Mouse (Mus musculus) thymus, postnatal 4 days (tissue): ENCODE results near the gene Relb.

ENCODE experiments used
- DNase-seq: peaks from one replicate; pipeline ENCODE4 v3.0.0; 2021

Relb gene

DNA sequence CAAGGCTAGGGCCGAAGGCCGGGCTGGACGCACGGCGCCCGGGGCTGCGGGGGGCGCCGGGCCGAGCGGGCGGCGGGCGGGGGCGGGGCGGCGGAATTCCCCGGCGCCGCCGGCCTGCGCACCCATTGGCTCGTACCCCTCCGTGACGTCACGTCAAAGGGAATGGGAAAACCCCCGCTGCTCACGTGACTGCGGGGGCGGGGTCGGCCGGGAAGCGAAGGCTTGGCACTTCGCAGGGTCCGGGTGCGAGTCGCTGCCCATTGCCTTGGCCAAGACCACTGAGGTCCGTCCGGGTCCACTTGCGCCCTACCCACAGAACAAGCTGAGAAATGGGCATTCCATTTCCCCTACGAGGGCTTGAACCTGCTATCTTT lies at the start of gene Relb:
Gene Relb (minus strand): TSS at position 78 of the 374 bp plus-strand sequence.
- peak; percentile 92 for DNase-seq

DNA sequence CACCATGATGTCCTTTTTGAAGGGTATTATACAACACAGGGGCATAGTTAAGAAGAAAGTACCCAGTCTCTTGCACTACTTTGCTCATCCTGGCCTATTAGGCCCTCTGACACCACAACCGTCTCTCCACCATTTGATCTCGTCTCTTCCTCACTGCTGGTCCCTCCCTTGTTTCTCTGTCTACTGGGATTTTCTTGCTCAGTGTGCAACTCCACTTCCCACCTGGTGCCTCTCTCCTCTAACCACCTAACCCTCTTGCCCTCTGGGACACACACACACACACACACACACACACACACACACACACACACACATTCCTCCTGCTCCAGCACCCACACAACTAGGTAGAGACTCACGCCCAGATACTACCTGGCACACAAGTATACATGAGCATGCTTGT lies 49.7 kb upstream of the Relb start:
- no peak for DNase-seq

DNA sequence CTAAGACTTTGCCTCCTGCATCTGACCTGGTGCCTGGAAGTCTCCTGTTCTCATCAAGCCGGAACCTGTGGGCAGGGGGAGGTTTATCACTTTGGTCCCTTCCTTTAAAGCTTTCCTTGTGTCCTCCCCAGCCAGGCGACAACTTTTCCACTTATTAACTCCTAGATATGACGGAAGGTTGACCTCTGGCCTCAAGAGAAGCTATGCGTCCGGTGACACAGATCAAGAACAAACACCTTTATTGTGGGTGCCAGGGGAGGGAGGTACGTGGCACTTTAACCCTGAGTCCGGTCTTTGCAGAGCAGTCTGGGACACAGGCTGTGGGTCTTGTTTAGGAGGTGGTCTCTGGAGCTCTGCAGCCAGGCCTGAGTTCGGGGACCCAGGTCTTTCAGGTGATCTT lies 48.6 kb upstream of the Relb start, which contains the start of gene Apoc2:
Gene Apoc2 (minus strand): TSS at position 70 of the 400 bp plus-strand sequence.
- DNase-seq, result no peak

DNA sequence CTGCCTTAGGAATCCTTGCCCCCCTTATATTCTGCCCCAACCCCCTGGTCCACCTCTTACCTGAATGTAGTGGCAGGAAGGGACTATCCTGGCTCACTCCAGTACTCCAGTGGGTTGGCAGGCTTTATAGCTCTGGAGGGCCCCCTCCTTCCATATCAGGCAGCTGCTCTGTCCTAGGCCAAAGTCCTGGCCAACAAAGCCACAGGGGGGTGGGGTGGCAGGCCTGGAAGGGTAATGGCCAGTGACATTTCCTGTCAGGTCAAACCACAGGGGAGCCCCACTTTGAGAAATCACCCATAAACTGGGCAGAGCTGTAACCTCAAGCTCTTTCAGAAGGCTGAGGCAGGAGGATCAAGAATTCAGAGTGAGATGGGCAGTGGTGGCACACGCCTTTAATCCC lies 47.4 kb upstream of the Relb start:
- no peak for DNase-seq

DNA sequence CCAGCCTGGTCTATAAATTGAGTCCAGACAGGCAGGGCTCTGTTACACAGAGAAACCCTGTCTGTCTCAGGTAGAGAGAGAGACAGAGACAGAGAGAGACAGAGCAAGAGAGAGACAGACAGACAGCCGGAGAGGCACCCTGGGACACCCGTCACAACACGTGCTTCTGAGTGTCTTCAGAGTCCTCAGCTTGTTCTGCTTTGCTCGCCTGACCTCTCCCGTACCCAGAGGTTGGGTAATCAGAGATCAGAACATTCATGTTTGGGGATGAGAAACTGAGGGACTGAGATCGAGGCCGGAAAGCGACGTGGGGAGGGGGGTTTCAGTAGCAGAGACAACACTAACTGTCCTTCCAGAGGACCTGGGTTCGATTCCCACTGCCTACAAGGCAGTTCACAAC lies 46.6 kb upstream of the Relb start:
- no peak for DNase-seq

DNA sequence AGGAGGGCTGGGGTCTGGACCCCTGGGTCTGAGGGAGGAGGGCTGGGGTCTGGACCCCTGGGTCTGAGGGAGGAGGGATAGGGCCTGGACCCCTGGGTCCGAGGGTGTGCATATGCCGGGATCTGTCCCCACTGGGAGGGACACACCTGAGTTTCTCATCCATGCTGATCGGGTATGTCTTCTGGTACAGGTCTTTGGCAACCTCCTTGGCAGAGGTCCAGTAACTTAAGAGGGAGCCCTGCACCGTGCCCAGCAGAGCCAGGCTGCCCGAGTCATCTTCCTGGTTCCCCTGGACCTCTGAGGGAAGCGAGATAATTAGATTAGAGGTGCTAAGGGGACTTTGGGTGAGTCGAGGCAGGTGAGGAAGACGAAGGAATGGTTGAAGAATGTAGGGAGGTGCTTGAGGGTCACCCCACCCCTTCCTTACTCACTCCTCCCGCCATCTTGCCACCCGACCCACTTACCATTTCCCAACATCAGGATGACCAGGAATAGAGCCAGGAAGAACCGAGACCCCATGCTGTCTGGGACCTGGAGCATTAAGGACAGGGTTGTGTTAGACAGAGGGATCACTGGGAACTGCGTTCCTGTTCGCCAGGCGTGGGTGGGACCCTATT lies 44.0 kb upstream of the Relb start:
- DNase-seq, result no peak

DNA sequence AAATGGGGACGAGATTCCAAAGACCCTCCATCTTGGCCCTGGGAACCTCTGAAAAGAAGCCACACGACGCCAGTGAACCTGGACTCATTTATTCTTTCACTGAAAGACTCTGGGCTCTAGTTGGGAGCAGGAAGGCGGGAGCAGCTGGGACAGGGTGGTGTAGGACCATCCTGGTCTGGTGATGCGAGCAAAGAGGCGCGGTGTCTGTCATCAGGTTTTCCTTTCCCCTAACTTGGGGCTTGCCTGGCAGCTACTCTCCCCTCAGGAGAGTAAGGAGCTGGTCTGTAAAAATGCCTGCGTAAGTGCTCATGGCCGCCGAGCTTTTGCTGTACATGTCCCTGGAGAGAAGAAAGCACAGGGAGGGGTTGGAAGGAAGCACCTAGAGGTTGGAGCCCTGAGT lies 42.3 kb upstream of the Relb start:
- no peak for DNase-seq

DNA sequence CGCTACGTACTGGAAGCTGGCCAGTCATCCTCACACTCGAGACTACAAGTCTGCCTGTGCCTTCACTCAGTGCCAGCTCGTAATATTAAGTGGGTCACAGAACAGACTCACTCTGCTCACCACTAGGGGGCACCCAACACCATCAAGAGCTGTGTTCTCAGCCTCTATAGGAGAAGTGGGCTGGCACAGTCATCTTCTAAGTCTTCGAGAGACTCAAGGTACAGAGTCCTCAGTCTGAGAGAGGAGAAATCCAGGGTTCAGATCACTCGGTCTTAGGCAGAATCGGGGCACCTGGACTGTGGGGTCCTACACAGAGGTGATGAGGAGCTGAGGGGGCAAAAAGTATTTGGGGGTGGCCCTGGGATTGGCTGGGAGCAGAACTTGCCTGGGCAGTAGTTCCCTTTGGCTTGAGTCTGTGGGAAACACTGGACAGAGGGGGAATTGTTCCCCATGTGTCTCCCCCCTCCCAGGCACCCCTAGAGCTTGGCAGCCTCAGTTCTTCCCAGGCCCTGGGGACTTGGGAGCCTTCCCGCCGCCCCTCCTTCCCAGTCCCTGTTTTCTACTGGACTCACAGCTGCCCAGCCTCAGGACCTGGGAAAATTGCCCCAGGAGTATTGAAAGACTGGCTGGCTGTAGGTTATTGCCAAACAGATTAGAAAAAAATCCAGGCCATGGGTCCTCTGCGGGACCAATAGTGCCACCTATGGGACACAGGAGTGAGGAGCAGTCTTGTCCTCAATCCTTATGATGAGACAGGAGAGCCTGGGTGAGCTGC lies 39.9 kb upstream of the Relb start:
- peak; percentile 94 for DNase-seq

DNA sequence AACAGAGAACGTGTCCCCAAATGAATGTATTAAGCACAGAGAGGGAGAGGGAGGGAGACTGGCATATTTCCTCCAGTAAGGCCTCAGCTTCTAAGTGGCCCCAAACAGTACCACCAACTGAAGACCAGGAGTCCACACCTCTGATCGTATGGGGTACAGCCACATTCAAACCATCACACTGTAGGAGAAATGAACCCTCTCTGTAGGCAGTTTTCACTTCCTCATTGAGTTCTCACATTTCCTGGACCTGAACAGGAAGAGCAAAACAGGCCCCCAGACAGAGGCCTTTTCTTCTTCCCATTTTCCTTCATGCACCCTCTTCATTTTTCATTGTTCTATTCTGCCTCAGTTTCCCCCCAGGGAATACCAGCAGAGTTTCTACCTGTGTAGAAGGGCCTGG lies 38.2 kb upstream of the Relb start:
- DNase-seq, result no peak

DNA sequence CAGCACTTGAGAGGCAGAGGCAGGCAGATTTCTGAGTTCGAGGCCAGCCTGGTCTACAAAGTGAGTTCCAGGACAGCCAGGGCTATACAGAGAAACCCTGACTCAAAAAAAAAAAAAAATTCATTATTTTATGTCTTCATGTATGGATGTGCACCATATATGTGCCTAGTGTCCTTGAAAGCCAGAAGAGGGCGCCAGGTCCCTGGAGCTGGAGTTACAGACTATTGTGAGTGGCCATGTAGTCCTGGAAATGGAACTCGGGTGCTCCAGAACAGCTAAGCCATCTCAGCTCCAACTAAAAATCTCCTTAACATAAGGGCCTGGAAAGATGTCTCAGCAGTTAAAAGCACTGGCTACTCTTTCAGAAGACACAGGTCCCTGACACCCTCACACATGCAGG lies 37.5 kb upstream of the Relb start:
- DNase-seq, result peak; percentile 23

DNA sequence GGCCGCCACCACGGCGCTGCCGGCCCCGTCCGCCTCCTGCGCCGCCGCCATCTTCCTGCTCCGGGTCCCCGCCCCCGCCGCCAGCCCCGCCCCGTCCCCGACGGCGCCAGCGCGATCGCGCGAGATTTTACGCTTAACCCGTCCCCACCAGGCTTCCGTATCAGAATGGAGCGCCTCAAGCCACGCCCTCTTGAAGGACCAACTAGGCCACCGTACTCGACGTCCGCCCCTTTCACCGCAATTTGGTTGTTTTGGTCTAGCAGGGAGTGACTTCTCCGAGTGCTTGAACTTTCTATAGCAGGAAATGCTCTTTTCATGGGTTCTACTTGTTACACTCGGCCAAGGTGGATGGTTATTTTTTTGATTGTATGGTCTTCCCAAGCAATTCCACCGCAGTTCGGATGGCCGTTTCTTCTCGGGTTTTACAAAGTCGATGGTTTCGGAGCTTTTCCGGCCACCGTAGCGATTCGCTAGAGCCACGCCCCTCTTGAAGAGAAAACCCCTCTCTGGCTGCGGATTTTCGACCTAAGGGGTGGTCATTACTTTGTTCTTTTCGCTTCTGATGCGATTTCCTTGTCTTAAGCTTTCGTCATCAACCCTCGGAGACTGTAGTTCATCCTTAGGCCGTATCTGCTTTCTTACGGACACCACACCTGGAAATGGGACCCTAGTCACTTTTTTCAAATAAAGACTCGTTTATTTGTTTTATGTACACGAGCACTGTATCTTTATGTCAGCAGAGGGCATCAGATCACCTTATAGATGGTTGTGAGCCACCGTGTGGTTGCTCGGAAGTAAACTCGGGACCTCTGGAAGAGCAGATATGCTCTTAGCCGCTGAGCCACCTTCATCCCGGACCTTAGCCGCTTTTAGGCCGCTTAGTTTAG lies 36.0 kb upstream of the Relb start, which contains the start of gene Clptm1:
Gene Clptm1 (minus strand): TSS at position 79 of the 887 bp plus-strand sequence.
- peak; percentile 97 for DNase-seq

DNA sequence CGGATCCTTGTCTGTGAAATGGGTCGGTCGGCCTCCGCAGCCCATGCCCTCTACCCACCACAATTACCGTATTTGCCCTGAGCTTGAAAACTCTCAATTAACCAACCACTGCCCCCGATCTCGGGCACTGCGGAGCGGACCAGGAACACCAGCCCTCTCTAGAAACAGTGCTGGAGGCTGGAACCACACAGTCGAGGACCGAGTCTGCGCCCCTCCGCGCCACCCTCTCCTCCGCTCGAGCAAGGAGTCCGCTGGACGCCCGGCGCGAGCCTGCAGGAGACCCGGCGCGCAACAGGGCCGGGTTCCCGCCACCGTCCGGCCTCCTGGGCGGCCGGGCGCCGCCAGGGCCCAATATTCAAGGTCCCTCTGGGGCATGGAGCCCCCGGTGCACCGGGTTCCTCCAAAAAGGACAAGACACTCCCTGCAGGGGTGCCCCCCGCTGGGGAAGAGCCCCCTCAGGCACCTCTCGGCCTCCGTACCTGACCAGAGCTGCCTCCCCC lies 35.3 kb upstream of the Relb start:
- no peak for DNase-seq

DNA sequence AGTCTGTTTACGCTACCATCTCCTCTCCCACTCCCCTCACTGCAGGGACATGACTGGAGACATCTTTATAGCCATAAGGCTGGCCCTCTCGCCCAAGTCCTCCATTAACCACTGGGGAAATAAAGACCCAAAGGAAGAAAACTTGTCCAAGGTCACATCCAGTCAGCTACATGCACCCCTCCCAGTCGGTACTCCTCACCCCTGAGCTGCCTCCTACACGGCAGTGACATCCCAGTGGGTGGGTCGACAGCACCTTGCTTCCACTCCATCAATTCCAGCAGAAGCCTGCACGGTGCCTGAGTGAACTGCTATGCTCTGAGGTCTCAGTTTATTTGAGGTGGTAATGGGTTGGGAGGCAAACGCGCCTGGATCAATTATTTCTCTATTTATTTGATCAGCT lies 34.7 kb upstream of the Relb start:
- peak; percentile 30 for DNase-seq

DNA sequence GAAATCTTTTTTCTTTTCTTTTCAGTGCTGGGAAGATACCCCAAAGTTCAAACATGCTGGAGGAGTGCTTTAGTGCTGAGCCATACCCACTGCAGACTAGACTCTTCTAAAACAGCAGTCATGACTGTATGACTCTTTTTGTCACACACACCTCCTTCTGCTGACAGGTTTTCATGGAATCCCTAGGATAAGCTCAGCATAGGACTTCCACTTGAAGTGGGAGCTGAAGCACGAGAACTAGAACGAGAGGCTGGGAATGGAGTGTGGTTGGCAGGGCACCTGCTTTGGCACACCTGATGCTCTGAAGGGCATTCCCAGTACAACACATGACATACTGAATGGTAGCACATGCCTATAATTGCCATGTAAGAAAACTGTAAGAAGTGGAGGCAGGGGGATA lies 23.4 kb upstream of the Relb start:
- no peak for DNase-seq

DNA sequence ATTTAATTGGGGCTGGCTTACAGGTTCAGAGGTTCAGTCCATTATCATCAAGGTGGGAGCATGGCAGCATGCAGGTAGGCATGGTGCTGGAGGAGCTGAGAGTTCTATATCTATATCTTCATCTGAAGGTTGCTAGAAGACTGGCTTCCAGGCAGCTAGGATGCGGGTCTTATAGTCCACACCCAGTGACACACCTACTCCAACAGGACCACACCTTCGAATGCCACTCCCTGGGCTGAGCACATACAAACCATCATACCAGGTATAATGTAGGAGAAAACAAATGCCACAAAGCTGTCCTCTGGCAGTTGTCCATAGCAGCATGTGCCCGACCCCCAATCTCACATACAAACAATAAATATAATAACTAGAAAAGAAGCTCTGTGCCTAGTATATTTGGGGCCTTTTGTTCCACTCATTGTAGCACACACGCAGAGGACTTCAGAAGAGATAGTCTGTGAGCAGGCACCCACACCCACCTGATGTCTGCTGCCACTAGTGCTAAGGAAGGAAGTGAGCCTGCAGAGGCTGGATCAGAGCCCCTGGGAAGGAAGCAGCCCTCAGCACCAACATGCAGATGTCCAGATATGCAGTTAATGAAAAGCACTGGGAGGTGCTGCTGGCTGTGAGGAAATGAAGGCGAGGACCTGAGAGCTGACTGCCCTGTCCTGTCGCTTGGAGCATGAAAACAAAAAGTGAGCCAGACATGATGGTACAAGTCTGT lies 22.0 kb upstream of the Relb start:
- DNase-seq, result no peak

DNA sequence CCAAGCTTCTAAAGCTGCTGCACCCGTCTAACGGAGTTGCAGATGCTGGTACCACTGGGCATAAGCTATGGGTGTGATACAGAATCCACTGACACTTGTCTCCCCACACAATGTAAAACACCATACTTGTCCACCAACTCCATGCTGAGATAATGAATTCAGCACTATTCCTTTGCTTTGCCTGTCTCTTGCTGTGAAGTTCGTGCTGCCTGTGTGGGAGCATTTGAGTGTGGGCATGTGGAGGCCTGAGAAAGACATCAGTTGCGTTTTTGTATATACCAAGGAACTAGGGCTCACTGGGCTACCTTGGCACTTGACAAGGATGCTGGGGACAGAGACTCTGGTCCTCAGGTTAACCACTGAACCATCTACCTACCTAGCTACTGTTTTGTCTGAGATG lies 12.0 kb upstream of the Relb start:
- DNase-seq, result no peak

DNA sequence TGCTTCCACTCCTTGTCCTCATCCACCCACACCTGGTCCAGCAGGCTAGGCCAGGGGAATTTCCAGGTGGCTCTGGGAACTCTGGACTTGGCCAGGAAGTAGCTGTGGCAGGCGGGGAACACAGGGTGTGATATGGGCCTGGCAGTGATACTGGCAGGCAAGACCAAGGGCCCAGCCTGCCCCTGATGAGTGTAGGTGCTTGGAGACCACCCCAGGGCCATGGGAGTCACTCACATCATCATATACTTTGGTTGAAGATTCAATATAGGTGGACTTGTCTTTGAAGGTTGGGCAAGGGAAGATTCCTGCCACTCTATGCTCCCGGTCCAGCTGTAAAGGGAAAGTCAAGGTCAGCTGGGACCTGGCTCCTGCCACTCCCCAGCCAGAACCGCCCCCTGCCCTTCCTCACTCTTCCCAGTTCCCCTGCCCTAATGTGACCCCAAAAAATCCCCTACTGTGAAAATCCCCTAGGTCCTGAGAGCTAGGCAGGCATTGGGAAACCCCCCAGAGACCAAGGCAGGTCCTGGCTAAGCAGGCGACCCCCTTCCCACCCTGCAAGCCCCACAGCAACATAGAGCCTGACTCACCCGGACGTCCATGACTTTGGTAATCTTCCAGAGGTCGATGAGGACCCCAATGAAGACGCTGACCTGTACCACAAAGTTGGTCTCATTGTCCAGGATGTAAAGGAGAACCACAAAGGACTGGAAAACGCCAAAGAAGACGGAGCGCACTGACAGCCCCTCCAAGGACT lies 6.0 kb upstream of the Relb start:
- no peak for DNase-seq

DNA sequence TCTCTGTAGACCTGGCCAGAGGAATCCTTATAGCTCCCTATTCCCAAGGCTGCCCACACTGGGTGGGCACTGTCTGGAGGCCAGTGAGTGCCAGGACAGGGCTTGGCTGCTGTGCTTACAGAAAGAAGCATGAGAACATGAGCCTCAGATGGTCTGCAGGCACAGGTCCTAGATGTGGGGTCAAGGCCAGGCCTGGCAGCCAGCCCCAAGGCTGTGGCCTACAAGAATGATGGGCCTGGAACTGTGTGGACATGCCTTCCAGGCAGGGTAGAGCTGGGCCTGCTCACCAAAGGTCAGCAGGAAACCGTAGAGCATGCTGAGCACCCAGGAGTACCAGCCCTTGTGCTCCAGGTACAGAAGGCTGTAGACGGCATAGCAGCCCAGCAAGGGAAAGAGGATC lies 5.4 kb upstream of the Relb start:
- no peak for DNase-seq

DNA sequence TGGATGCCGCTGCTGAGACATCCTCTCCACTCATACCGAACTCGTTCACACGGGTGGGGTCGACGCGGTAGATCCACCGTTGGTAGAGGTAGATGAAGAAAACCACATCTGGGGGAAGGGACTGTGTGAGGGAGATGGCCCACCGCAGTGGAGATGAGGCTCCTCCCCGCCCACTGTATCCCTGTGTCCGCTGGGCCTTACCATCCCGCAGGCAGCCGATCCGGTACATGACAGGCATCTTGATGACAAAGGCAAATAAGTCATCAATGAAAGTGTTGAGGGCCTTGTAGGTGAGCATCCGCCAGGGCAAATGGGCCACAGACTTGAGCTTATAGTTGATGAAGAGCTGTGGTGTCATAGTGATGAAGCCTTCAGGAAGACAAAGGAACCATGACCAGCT lies 4.6 kb upstream of the Relb start:
- no peak for DNase-seq

DNA sequence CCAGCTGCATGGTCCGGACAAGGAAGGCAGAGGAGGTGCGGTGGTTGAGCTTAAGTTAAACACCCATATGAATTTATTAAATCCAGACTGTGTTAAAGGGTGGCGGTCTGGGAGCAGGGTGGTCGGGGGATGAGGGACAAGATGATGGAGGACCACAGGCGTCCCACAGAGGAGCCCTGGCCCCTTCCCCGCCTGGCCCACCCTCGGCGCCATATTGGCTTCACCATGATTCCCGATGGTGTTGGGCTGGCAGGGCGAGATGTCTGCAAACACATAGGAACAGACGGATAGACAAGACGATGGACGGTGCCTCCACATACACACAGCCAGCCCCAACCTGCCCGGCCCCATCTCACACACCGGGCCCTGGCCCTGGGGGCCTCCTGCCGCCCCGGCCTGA lies 4.0 kb upstream of the Relb start:
- DNase-seq, result no peak

DNA sequence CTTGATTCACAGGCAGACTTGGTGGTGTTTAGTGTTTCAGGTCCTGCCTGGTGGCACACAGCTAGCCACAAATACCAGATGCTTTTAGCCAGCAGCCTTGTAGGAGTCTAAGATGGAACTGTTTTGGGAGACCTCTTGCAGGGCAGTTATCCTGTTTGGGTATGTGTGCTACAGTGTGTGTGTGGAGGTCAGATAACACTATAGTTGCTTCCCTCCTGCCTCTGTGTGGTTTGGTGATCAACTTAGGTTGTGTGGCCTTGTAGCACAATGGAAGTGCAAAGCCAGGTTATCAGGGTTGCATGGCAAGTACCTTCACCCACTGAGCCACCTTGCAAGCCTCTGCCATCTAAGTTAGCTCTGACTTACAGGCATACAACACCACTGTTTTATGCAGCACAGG lies 3.5 kb upstream of the Relb start:
- DNase-seq, result no peak

DNA sequence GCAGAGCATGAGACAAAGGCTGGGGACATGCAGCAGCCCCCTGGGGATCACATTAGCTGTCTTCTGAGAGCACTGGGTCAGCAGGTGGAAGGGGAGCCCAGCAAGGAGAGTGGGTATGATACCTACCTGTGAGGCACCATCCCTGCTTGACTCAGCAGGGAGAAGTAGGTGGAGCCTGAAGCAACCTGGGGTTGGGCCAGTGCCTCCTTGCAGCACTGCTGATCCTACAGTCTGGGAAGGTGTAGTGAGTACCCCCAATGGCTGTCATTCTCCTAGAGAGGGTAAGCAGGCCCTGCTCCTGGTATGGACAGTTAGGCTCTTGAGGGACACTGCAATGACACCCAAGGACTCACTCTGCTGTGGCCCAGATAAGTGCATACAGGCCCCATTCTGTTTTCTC lies 3.0 kb upstream of the Relb start:
- no peak for DNase-seq
